Comparison of ENCODE assay signal across 14 mouse cellular contexts in the genomic region with DNA sequence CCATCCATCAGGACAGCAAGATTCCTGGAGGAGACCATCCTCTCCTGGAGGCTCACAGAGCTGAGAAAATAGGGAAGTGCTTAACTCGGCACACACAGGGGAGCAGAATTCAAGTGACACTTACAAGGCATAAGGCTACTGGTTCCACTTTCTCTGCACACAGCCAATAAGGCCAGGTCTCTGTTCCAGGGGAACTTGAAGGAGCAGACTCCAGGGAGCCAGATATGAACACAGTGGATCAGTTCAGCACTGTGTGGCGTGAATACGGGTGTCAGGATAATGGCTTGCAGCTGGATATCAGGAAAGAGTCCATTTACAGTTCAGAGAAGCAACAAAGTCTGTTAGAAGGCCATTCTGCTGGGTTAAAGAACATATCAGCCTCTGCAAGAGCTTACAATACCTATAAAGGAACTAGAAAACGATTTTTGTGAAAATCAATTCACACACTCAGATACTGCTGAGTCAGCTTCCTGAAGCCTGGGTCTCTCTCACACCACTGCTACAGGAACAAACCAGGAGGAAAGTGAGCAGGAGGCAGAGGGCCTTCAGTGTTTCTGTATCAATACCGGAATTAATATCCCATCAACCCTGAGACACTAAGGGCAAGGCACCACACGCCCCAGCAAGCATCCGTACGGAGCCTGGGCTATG.
DNase-seq lines count a peak whose midpoint lies in the region; ATAC-seq and TF ChIP-seq lines count a peak whose summit lies in the region.
"Had no signal": no experiment of that assay in that cellular context is flagged by ENCODE, and none has a peak within 500 bp of the region (broad histone marks: within the 10 kb centered on the region; RNA-seq: fewer than 3 reads in every experiment).

No protein-coding gene starts in this region.

- TF ChIP-seq EP300 in heart, postnatal 0 days (IDR thresholded peaks at IDR 0.05; ENCODE audit: low read depth), result no peak

- H3K4me3 ChIP-seq in forebrain, embryonic 10.5 days, result no peak overlapping the region
- no peak overlapping the region for H3K4me3 ChIP-seq in forebrain, embryonic 13.5 days
- no peak overlapping the region for H3K4me3 ChIP-seq in limb, embryonic 14.5 days (replicated peaks; ENCODE audit: low read length)
- no peak overlapping the region for H3K4me3 ChIP-seq in limb, embryonic 10.5 days
- no peak overlapping the region for H3K4me3 ChIP-seq in embryonic facial prominence, embryonic 10.5 days
- H3K4me3 ChIP-seq in heart, postnatal 0 days (ENCODE audit: low read depth, low read length), result no peak overlapping the region
- H3K4me3 ChIP-seq: midbrain, embryonic 12.5 days had no signal

- DNase-seq in forebrain, embryonic 10.5 days (ENCODE audit: extremely low spot score, low spot score), result peak; percentile 6
- peak; percentile 6 for DNase-seq in limb, embryonic 14.5 days (ENCODE audit: low spot score)
- DNase-seq in limb, embryonic 10.5 days (ENCODE audit: low spot score), result no peak
- peak; percentile 21 for DNase-seq in embryonic facial prominence, embryonic 10.5 days (ENCODE audit: low spot score)
- DNase-seq in heart, postnatal 0 days (ENCODE audit: low spot score), result no peak
- DNase-seq in thymus, postnatal 36 days, result no peak
- DNase-seq in adrenal gland, adult 2 months, result no peak
- DNase-seq: cerebellum, adult 11 months; gastrocnemius, postnatal 25 days; kidney, adult 2 months; right cerebral cortex, postnatal 4 days had no signal

- no peak for TF ChIP-seq CTCF in heart, postnatal 0 days (IDR thresholded peaks at IDR 0.05; ENCODE audit: low read depth)

- no peak for ATAC-seq in forebrain, embryonic 13.5 days
- no peak for ATAC-seq in limb, embryonic 14.5 days (ENCODE audit: low FRiP score, low read depth)
- peak; percentile 49 for ATAC-seq in heart, postnatal 0 days (ENCODE audit: insufficient read depth, low read depth)

- H3K9me3 ChIP-seq in forebrain, embryonic 10.5 days, result no peaks in the 10 kb centered on the region
- no peaks in the 10 kb centered on the region for H3K9me3 ChIP-seq in forebrain, embryonic 13.5 days (replicated peaks)
- no peaks in the 10 kb centered on the region for H3K9me3 ChIP-seq in limb, embryonic 14.5 days (ENCODE audit: control insufficient read depth, low read length)
- no peaks in the 10 kb centered on the region; the same call in 1 of the 2 replicates for H3K9me3 ChIP-seq in limb, embryonic 10.5 days (replicated peaks)
- H3K9me3 ChIP-seq in embryonic facial prominence, embryonic 10.5 days, result 0 out of 2 replicates have a peak, but pooled peaks cover 2% of the 10 kb centered on the region
- no peaks in the 10 kb centered on the region for H3K9me3 ChIP-seq in heart, postnatal 0 days (replicated peaks; ENCODE audit: control insufficient read depth, low read length)
- H3K9me3 ChIP-seq: midbrain, embryonic 12.5 days had no signal

- H3K9ac ChIP-seq in forebrain, embryonic 13.5 days, result no peak overlapping the region
- no peak overlapping the region for H3K9ac ChIP-seq in limb, embryonic 14.5 days (ENCODE audit: low read depth, low read length, severe bottlenecking)
- H3K9ac ChIP-seq in heart, postnatal 0 days (replicated peaks; ENCODE audit: low read depth, low read length), result no peak overlapping the region
- H3K9ac ChIP-seq: hindbrain, embryonic 14.5 days; midbrain, embryonic 12.5 days had no signal

- WGBS in forebrain, embryonic 10.5 days, result 80% methylated on average over 8 of the region's 8 CpGs
- 85% methylated on average over 8 of the region's 8 CpGs for WGBS in forebrain, embryonic 13.5 days
- 53% methylated on average over 8 of the region's 8 CpGs for WGBS in limb, embryonic 14.5 days
- 74% methylated on average over 8 of the region's 8 CpGs for whole genome bisulfite sequencing in limb, embryonic 10.5 days
- 64% methylated on average over 8 of the region's 8 CpGs for WGBS in embryonic facial prominence, embryonic 10.5 days
- WGBS in heart, postnatal 0 days, result 68% methylated on average over 8 of the region's 8 CpGs

- no peak for TF ChIP-seq POLR2A in limb, embryonic 14.5 days (IDR thresholded peaks at IDR 0.05; ENCODE audit: borderline replicate concordance, extremely low read depth, insufficient read depth, insufficient read length)

- H3K4me1 ChIP-seq in forebrain, embryonic 10.5 days, result no peaks in the 10 kb centered on the region
- 0 out of 2 replicates have a peak, but pooled peaks cover 2% of the 10 kb centered on the region for H3K4me1 ChIP-seq in forebrain, embryonic 13.5 days
- no peaks in the 10 kb centered on the region for H3K4me1 ChIP-seq in limb, embryonic 14.5 days (ENCODE audit: control insufficient read depth, insufficient read depth, low read length)
- peaks cover 4% of the 10 kb centered on the region for H3K4me1 ChIP-seq in limb, embryonic 10.5 days
- H3K4me1 ChIP-seq in embryonic facial prominence, embryonic 10.5 days, result peaks cover 11% of the 10 kb centered on the region; the same call in 1 of the 2 replicates
- H3K4me1 ChIP-seq in heart, postnatal 0 days (ENCODE audit: control insufficient read depth, insufficient read depth), result no peaks in the 10 kb centered on the region
- H3K4me1 ChIP-seq: midbrain, embryonic 12.5 days had no signal

- no peak overlapping the region for H3K27ac ChIP-seq in forebrain, embryonic 10.5 days
- no peak overlapping the region for H3K27ac ChIP-seq in forebrain, embryonic 13.5 days
- H3K27ac ChIP-seq in limb, embryonic 14.5 days (replicated peaks; ENCODE audit: low read depth, low read length), result no peak overlapping the region
- no peak overlapping the region for H3K27ac ChIP-seq in limb, embryonic 10.5 days
- H3K27ac ChIP-seq in embryonic facial prominence, embryonic 10.5 days (replicated peaks), result peak overlapping the region; percentile 57; the same call in 1 of the 2 replicates
- no peak overlapping the region for H3K27ac ChIP-seq in heart, postnatal 0 days (ENCODE audit: low read depth)
- H3K27ac ChIP-seq: hindbrain, embryonic 14.5 days; midbrain, embryonic 12.5 days had no signal

- no peaks in the 10 kb centered on the region for H3K27me3 ChIP-seq in forebrain, embryonic 10.5 days (ENCODE audit: poor library complexity, severe bottlenecking)
- no peaks in the 10 kb centered on the region for H3K27me3 ChIP-seq in forebrain, embryonic 13.5 days
- H3K27me3 ChIP-seq in limb, embryonic 14.5 days (ENCODE audit: control insufficient read depth, insufficient read depth, low read length), result no peaks in the 10 kb centered on the region
- H3K27me3 ChIP-seq in limb, embryonic 10.5 days (ENCODE audit: low read depth, poor library complexity, severe bottlenecking), result no peaks in the 10 kb centered on the region
- no peaks in the 10 kb centered on the region for H3K27me3 ChIP-seq in embryonic facial prominence, embryonic 10.5 days (replicated peaks; ENCODE audit: low read depth, poor library complexity, severe bottlenecking)
- H3K27me3 ChIP-seq in heart, postnatal 0 days (ENCODE audit: control insufficient read depth, insufficient read depth, low read length), result no peaks in the 10 kb centered on the region
- H3K27me3 ChIP-seq: midbrain, embryonic 12.5 days had no signal

- no peaks in the 10 kb centered on the region for H3K36me3 ChIP-seq in forebrain, embryonic 10.5 days (replicated peaks)
- 0 out of 2 replicates have a peak, but pooled peaks cover 6% of the 10 kb centered on the region for H3K36me3 ChIP-seq in forebrain, embryonic 13.5 days (ENCODE audit: poor library complexity, severe bottlenecking)
- no peaks in the 10 kb centered on the region for H3K36me3 ChIP-seq in limb, embryonic 14.5 days (ENCODE audit: control insufficient read depth, insufficient read depth, low read length)
- no peaks in the 10 kb centered on the region for H3K36me3 ChIP-seq in limb, embryonic 10.5 days
- H3K36me3 ChIP-seq in embryonic facial prominence, embryonic 10.5 days (replicated peaks), result no peaks in the 10 kb centered on the region
- H3K36me3 ChIP-seq in heart, postnatal 0 days (replicated peaks; ENCODE audit: control insufficient read depth, insufficient read depth, low read length), result no peaks in the 10 kb centered on the region
- H3K36me3 ChIP-seq: midbrain, embryonic 12.5 days had no signal

- H3K4me2 ChIP-seq in forebrain, embryonic 13.5 days, result no peak overlapping the region
- H3K4me2 ChIP-seq in limb, embryonic 14.5 days (replicated peaks; ENCODE audit: low read depth, low read length, severe bottlenecking), result no peak overlapping the region
- no peak overlapping the region for H3K4me2 ChIP-seq in heart, postnatal 0 days (ENCODE audit: low read depth, low read length)
- H3K4me2 ChIP-seq: hindbrain, embryonic 14.5 days; midbrain, embryonic 12.5 days had no signal

Comparison
In these comparisons a context has a peak if more than half of its experiments do, and no peak if none do; other contexts are left out.
1. DNase-seq: peak in forebrain, embryonic 10.5 days (single experiment), limb, embryonic 14.5 days (single experiment) and embryonic facial prominence, embryonic 10.5 days (single experiment); none in limb, embryonic 10.5 days (single experiment), heart, postnatal 0 days (single experiment), thymus, postnatal 36 days (0 of 2) and adrenal gland, adult 2 months (single experiment).